Mouse (Mus musculus) liver, embryonic 14.5 days (tissue): ENCODE results near the gene Fam98a. TPM values are rescaled to one million over a fixed set of nuclear protein-coding genes. Genes with fewer than 3 reads are reported as not detected.

Experiments
- ATAC-seq: fragments of 200-750 bp; cut with Nextera tagmentation; 2 replicates; pipeline ENCODE4 v1.8.0; 2017; ENCODE audit warnings: moderate number of reproducible peaks, mild to moderate bottlenecking, moderate library complexity; ENCODE audit not compliant: insufficient read depth
- DNase-seq, 3 experiments: peaks; one replicate each; pipeline ENCODE4 v3.0.0-alpha.2; 2012 to 2013; ENCODE audit warnings: low read depth in 3 of 3, low spot score in 3 of 3
- H3K27ac ChIP-seq: fragments of 300-500 bp; sonication (generic); 2 replicates; pipeline ENCODE4 v1.5.1; 2014; ENCODE audit warnings: moderate library complexity, mild to moderate bottlenecking, control low read depth, inconsistent platforms
- H3K27me3 ChIP-seq: fragments of 300-500 bp; sonication (generic); 2 replicates; pipeline ENCODE4 v1.6.1; 2014; ENCODE audit warnings: mild to moderate bottlenecking, low read length, moderate library complexity; ENCODE audit not compliant: control insufficient read depth, insufficient read depth
- H3K36me3 ChIP-seq: fragments of 300-500 bp; sonication (generic); replicated peaks from 2 replicates; pipeline ENCODE4 v1.6.1; 2014; ENCODE audit warnings: low read depth; ENCODE audit not compliant: control insufficient read depth, insufficient read depth
- H3K4me1 ChIP-seq, 2 experiments: fragments of 200-500 bp in 1 of 2; fragments of 300-500 bp in 1 of 2; sonication (generic) in 1 of 2; replicated peaks; 2 replicates each; pipeline ENCODE4 v1.6.1; 2012 to 2014; ENCODE audit warnings: antibody characterized with exemption in 1 of 2, inconsistent platforms in 1 of 2, low read length in 1 of 2; ENCODE audit not compliant: control insufficient read depth in 2 of 2, insufficient read depth in 2 of 2
- H3K4me2 ChIP-seq: fragments of 300-500 bp; sonication (generic); 2 replicates; pipeline ENCODE4 v1.6.1; 2014; ENCODE audit warnings: low read depth, mild to moderate bottlenecking, control low read depth, moderate library complexity
- H3K4me3 ChIP-seq, 2 experiments: fragments of 200-500 bp in 1 of 2; fragments of 300-500 bp in 1 of 2; sonication (generic) in 1 of 2; 2 replicates each; pipeline ENCODE4 v1.5.1; 2012 to 2014; ENCODE audit warnings: low read depth in 2 of 2, low read length in 2 of 2, mild to moderate bottlenecking in 2 of 2, control low read depth in 1 of 2, inconsistent platforms in 1 of 2, moderate library complexity in 1 of 2; ENCODE audit not compliant: insufficient read depth in 1 of 2
- H3K9ac ChIP-seq: fragments of 300-500 bp; sonication (generic); replicated peaks from 2 replicates; pipeline ENCODE4 v1.6.1; 2014; ENCODE audit warnings: mild to moderate bottlenecking, control low read depth, moderate library complexity
- H3K9me3 ChIP-seq: fragments of 300-500 bp; sonication (generic); 2 replicates; pipeline ENCODE4 v1.6.1; 2016; ENCODE audit warnings: low read length, mixed read lengths; ENCODE audit not compliant: control insufficient read depth
- CTCF ChIP-seq: IDR thresholded peaks from 2 replicates; pipeline ENCODE4 v1.5.1; 2016; ENCODE audit warnings: antibody characterized with exemption, low read depth, control low read depth
- EP300 ChIP-seq: IDR thresholded peaks from 2 replicates; pipeline ENCODE4 v1.6.1; 2016; ENCODE audit warnings: antibody characterized with exemption, low read depth
- WGBS: fragments of 180-500 bp; shearing (Covaris S2); extraction: QIAGEN DNeasy Blood & Tissue Kit; methylation state at CpG from one replicate; pipeline ENCODE4 v1.1.7; 2014; ENCODE audit not compliant: insufficient replicate concordance; 5-methylcytosine and 5-hydroxymethylcytosine counted together
- polyA plus RNA-seq, 2 experiments: library from polyadenylated mRNA; depleted of rRNA in 1 of 2; stranded (reverse) in 1 of 2; unstranded in 1 of 2; fragments of >200 nt; fragmentation: Nextera tagmentation in 1 of 2; extraction: Ambion mirVana in 1 of 2; gene quantifications; 2 replicates each; pipeline versions ENCODE4 v1.2.1 to v1.2.3; 2012 to 2014

Fam98a gene
- polyA plus RNA-seq, 2 experiments, result 6.0 to 17.9 TPM

GRCm38 (mm10) chr17:75498241-75498651 is 53.5 kb downstream of the Fam98a start:
- WGBS, result 76% methylated on average over 6 of the region's 6 CpGs
- Histone ChIP-seq H3K36me3 (no peaks in the 10 kb centered on the region), H3K9me3 (no peaks in the 10 kb centered on the region), H3K4me1 (no peaks in the 10 kb centered on the region), H3K4me2 (no peak overlapping the region), H3K9ac (no peak overlapping the region), H3K27me3 (no peaks in the 10 kb centered on the region), H3K4me3 (no peak overlapping the region), H3K27ac (no peak overlapping the region)
- TF ChIP-seq EP300, result no peak
- no peak for TF ChIP-seq CTCF
- DNase-seq (no peak), ATAC-seq (no peak)

GRCm38 (mm10) chr17:75495213-75495612 is 56.5 kb downstream of the Fam98a start:
- ATAC-seq (no peak), DNase-seq (no peak)
- no peaks in the 10 kb centered on the region for H3K4me1 ChIP-seq
- H3K27ac ChIP-seq, result no peak overlapping the region
- TF ChIP-seq EP300 (no peak), CTCF (no peak)
- no peak overlapping the region for H3K9ac ChIP-seq
- H3K4me3 ChIP-seq, result no peak overlapping the region
- no peaks in the 10 kb centered on the region for H3K27me3 ChIP-seq
- H3K4me2 ChIP-seq, result no peak overlapping the region
- 63% methylated on average over 4 of the region's 4 CpGs for WGBS
- H3K36me3 ChIP-seq, result no peaks in the 10 kb centered on the region
- no peaks in the 10 kb centered on the region for H3K9me3 ChIP-seq

Other genes starting within 250 kb of the Fam98a start
- gene Rasgrp3, start 116.0 kb downstream of the Fam98a start, polyA plus RNA-seq (2012; rRNA removed), result 1.5 and 2.9 TPM in 2 replicates
- 2.0 and 3.2 TPM in 2 replicates for gene Rasgrp3, start 116.0 kb downstream of the Fam98a start, polyA plus RNA-seq (2014; fragmentation: Nextera tagmentation; extraction: Ambion mirVana)